Comparison of ENCODE assay signal across 9 mouse cellular contexts in the genomic region with DNA sequence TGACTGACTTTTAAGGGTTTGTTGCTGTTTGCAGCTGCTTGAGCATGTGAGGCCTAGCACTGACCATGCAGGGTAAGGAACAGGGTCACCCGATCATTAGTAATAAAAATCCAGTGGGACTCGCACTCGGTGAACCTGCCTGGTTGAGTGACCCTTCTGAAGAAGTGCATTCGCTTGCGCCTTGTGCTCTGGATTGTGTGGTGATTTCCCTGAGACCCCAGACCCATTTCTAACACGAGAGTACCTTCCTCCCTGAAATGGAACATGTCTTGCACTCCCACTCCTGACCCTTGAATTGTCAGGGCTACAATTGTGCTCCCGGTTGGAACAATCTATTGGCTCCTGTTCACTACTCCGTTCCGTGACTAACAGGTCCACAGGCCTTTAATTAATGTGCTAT. TPM values are rescaled to one million over a fixed set of nuclear protein-coding genes. Genes with fewer than 3 reads are reported as not detected.
DNase-seq lines count a peak whose midpoint lies in the region; ATAC-seq and TF ChIP-seq lines count a peak whose summit lies in the region.
"Had no signal": no experiment of that assay in that cellular context is flagged by ENCODE, and none has a peak within 500 bp of the region (broad histone marks: within the 10 kb centered on the region; RNA-seq: fewer than 3 reads in every experiment).

No protein-coding gene starts in this region.

- no peaks in the 10 kb centered on the region for H3K4me1 ChIP-seq in lung, embryonic 14.5 days (ENCODE audit: insufficient read depth)
- H3K4me1 ChIP-seq in forebrain, embryonic 14.5 days (ENCODE audit: control insufficient read depth, insufficient read depth, low read length): peaks cover 12% of the 10 kb centered on the region
- no peaks in the 10 kb centered on the region; the same call in 1 of the 2 replicates for H3K4me1 ChIP-seq in intestine, postnatal 0 days (replicated peaks; ENCODE audit: control insufficient read depth, insufficient read depth, low read length)
- H3K4me1 ChIP-seq in stomach, embryonic 16.5 days (ENCODE audit: control insufficient read depth, insufficient read depth, low read length): peaks cover 4% of the 10 kb centered on the region; the same call in 1 of the 2 replicates

- no peak overlapping the region for H3K27ac ChIP-seq in lung, embryonic 14.5 days (ENCODE audit: low read depth)
- H3K27ac ChIP-seq in forebrain, embryonic 14.5 days (ENCODE audit: low read depth, low read length): peak overlapping the region; percentile 94
- no peak overlapping the region for H3K27ac ChIP-seq in intestine, postnatal 0 days (ENCODE audit: low read depth, low read length)
- H3K27ac ChIP-seq in stomach, embryonic 16.5 days (ENCODE audit: low read length): no peak overlapping the region

- H3K4me3 ChIP-seq in lung, embryonic 14.5 days (ENCODE audit: low read depth, low read length): no peak overlapping the region
- H3K4me3 ChIP-seq in forebrain, embryonic 14.5 days (ENCODE audit: low read depth, low read length): peak overlapping the region; percentile 63
- H3K4me3 ChIP-seq in intestine, postnatal 0 days (ENCODE audit: low read depth, low read length): peak overlapping the region; percentile 46; the same call in 1 of the 2 replicates
- H3K4me3 ChIP-seq in stomach, embryonic 16.5 days (replicated peaks; ENCODE audit: low read length): no peak overlapping the region

- no peak overlapping the region for H3K9ac ChIP-seq in lung, embryonic 14.5 days
- peak overlapping the region; percentile 83 for H3K9ac ChIP-seq in forebrain, embryonic 14.5 days (ENCODE audit: low read length)
- no peak overlapping the region for H3K9ac ChIP-seq in intestine, postnatal 0 days (ENCODE audit: low read depth, low read length)
- H3K9ac ChIP-seq in stomach, embryonic 16.5 days (ENCODE audit: low read length): no peak overlapping the region

- H3K27me3 ChIP-seq in lung, embryonic 14.5 days (ENCODE audit: insufficient read depth, low read length): peaks cover 15% of the 10 kb centered on the region
- no peaks in the 10 kb centered on the region for H3K27me3 ChIP-seq in forebrain, embryonic 14.5 days (replicated peaks; ENCODE audit: control insufficient read depth, insufficient read depth, low read length)
- peaks cover 28% of the 10 kb centered on the region for H3K27me3 ChIP-seq in intestine, postnatal 0 days (replicated peaks; ENCODE audit: control insufficient read depth, insufficient read depth, low read length)
- H3K27me3 ChIP-seq in stomach, embryonic 16.5 days (ENCODE audit: control insufficient read depth, insufficient read depth, low read length): peaks cover 10% of the 10 kb centered on the region; the same call in 1 of the 2 replicates

- ATAC-seq in lung, embryonic 14.5 days (ENCODE audit: insufficient read depth): no peak
- ATAC-seq in forebrain, embryonic 14.5 days: no peak
- no peak for ATAC-seq in intestine, postnatal 0 days
- no peak for ATAC-seq in stomach, embryonic 16.5 days (ENCODE audit: insufficient read depth, low FRiP score)

- no peaks in the 10 kb centered on the region for H3K9me3 ChIP-seq in lung, embryonic 14.5 days (ENCODE audit: low read depth, low read length)
- H3K9me3 ChIP-seq in forebrain, embryonic 14.5 days (replicated peaks; ENCODE audit: control insufficient read depth, low read length): no peaks in the 10 kb centered on the region
- H3K9me3 ChIP-seq in intestine, postnatal 0 days (ENCODE audit: control insufficient read depth): no peaks in the 10 kb centered on the region
- H3K9me3 ChIP-seq in stomach, embryonic 16.5 days (replicated peaks; ENCODE audit: control insufficient read depth, low read length): no peaks in the 10 kb centered on the region

- WGBS in lung, embryonic 14.5 days: 50% methylated on average over 9 of the region's 9 CpGs
- 40% methylated on average over 9 of the region's 9 CpGs for WGBS in forebrain, embryonic 14.5 days
- WGBS in intestine, postnatal 0 days: 51% methylated on average over 9 of the region's 9 CpGs
- 51% methylated on average over 9 of the region's 9 CpGs for WGBS in stomach, embryonic 16.5 days

- no peak for TF ChIP-seq CTCF in lung, embryonic 14.5 days (IDR thresholded peaks at IDR 0.05; ENCODE audit: low read depth)
- no peak for TF ChIP-seq CTCF in intestine, postnatal 0 days (IDR thresholded peaks at IDR 0.05; ENCODE audit: low read depth)

- DNase-seq in lung, embryonic 14.5 days: no peak
- DNase-seq in lung, postnatal 25 days (ENCODE audit: low spot score): no peak
- DNase-seq in forebrain, embryonic 14.5 days (ENCODE audit: low spot score): no peak
- DNase-seq in T-cell, adult 2 months (ENCODE audit: low spot score): no peak
- no peak for DNase-seq in adrenal gland, adult (ENCODE audit: inconsistent age in 2 of 2, low spot score in 1 of 2)
- DNase-seq: cerebellum, postnatal 36 days had no signal

- no peaks in the 10 kb centered on the region for H3K36me3 ChIP-seq in lung, embryonic 14.5 days (ENCODE audit: insufficient read depth)
- H3K36me3 ChIP-seq in forebrain, embryonic 14.5 days (ENCODE audit: control insufficient read depth, insufficient read depth, low read length): no peaks in the 10 kb centered on the region
- no peaks in the 10 kb centered on the region for H3K36me3 ChIP-seq in intestine, postnatal 0 days (ENCODE audit: control insufficient read depth, insufficient read depth)
- H3K36me3 ChIP-seq in stomach, embryonic 16.5 days (ENCODE audit: control insufficient read depth, insufficient read depth, low read length): no peaks in the 10 kb centered on the region

- peak overlapping the region; percentile 75; the same call in 1 of the 2 replicates for H3K4me2 ChIP-seq in lung, embryonic 14.5 days
- peak overlapping the region; percentile 59 for H3K4me2 ChIP-seq in forebrain, embryonic 14.5 days (ENCODE audit: low read length)
- H3K4me2 ChIP-seq in intestine, postnatal 0 days (replicated peaks; ENCODE audit: low read depth): peak overlapping the region; percentile 83
- peak overlapping the region; percentile 86 for H3K4me2 ChIP-seq in stomach, embryonic 16.5 days (ENCODE audit: low read depth, low read length)

RNA-seq across cellular contexts. Expression of gene Ap3b2, which starts 1.1 kb away (rescaled TPM):
- 0.14 and 0.55 TPM in 2 replicates for polyA plus RNA-seq in lung, embryonic 14.5 days (2014; fragmentation: Nextera tagmentation; extraction: Ambion mirVana)
- 82.3 and 105 TPM in 2 replicates for polyA plus RNA-seq in forebrain, embryonic 14.5 days (2014; fragmentation: Nextera tagmentation; extraction: Ambion mirVana)
- 2.3 and 2.7 TPM in 2 replicates for polyA plus RNA-seq in intestine, postnatal 0 days (2015; fragmentation: Nextera tagmentation; extraction: Ambion mirVana)
- 4.9 and 5.4 TPM in 2 replicates for polyA plus RNA-seq in stomach, embryonic 16.5 days (2015; fragmentation: Nextera tagmentation; extraction: Ambion mirVana)

RNA-seq across cellular contexts. Expression of gene BC048679, which starts 5.5 kb away (rescaled TPM):
- not detected in 2 replicates for polyA plus RNA-seq in lung, embryonic 14.5 days (2014; fragmentation: Nextera tagmentation; extraction: Ambion mirVana)
- polyA plus RNA-seq in forebrain, embryonic 14.5 days (2014; fragmentation: Nextera tagmentation; extraction: Ambion mirVana): not detected in 2 replicates
- polyA plus RNA-seq in intestine, postnatal 0 days (2015; fragmentation: Nextera tagmentation; extraction: Ambion mirVana): not detected in 2 replicates
- polyA plus RNA-seq in stomach, embryonic 16.5 days (2015; fragmentation: Nextera tagmentation; extraction: Ambion mirVana): not detected in 2 replicates
- polyA plus RNA-seq: limb, embryonic 14.5 days had no signal

RNA-seq across cellular contexts. Expression of gene Cpeb1, which starts 37.4 kb away (rescaled TPM):
- 0.36 and 0.62 TPM in 2 replicates for polyA plus RNA-seq in lung, embryonic 14.5 days (2014; fragmentation: Nextera tagmentation; extraction: Ambion mirVana)
- polyA plus RNA-seq in forebrain, embryonic 14.5 days (2014; fragmentation: Nextera tagmentation; extraction: Ambion mirVana): 1.1 and 2.7 TPM in 2 replicates
- polyA plus RNA-seq in intestine, postnatal 0 days (2015; fragmentation: Nextera tagmentation; extraction: Ambion mirVana): 1.4 TPM in 2 replicates
- 1.1 and 1.6 TPM in 2 replicates for polyA plus RNA-seq in stomach, embryonic 16.5 days (2015; fragmentation: Nextera tagmentation; extraction: Ambion mirVana)

Comparison
In these comparisons a context has a peak if more than half of its experiments do, and no peak if none do; other contexts are left out.
1. H3K4me3 ChIP-seq: peak in forebrain, embryonic 14.5 days (single experiment) and intestine, postnatal 0 days (single experiment); none in lung, embryonic 14.5 days (single experiment) and stomach, embryonic 16.5 days (single experiment).
2. RNA of gene Ap3b2, which starts 1.1 kb away (polyA plus RNA-seq): 82.3 to 105 TPM in forebrain, embryonic 14.5 days; 4.9 to 5.4 TPM in stomach, embryonic 16.5 days, 2.3 to 2.7 TPM in intestine, postnatal 0 days and 0.14 to 0.55 TPM in lung, embryonic 14.5 days; every median in the first group is over 10 times any median in the second.
3. Peak in every context shown above with its lines, with median percentiles within 50 percentile points of each other: H3K4me2 ChIP-seq.